Mouse (Mus musculus) spleen, adult 2 months (tissue): ENCODE measurements around the gene Gpr176.

ENCODE experiments used
- CTCF ChIP-seq: fragments of 200-500 bp; IDR thresholded peaks from 2 replicates; pipeline ENCODE4 v1.5.1; 2011; ENCODE audit warnings: mild to moderate bottlenecking, inconsistent platforms; ENCODE audit not compliant: insufficient read depth, insufficient read length, insufficient replicate concordance; ENCODE audit errors: extremely low read depth
- POLR2A ChIP-seq: fragments of 200-500 bp; IDR thresholded peaks from 2 replicates; pipeline ENCODE4 v1.6.1; 2011; ENCODE audit warnings: low read depth, low read length, inconsistent platforms

DNA sequence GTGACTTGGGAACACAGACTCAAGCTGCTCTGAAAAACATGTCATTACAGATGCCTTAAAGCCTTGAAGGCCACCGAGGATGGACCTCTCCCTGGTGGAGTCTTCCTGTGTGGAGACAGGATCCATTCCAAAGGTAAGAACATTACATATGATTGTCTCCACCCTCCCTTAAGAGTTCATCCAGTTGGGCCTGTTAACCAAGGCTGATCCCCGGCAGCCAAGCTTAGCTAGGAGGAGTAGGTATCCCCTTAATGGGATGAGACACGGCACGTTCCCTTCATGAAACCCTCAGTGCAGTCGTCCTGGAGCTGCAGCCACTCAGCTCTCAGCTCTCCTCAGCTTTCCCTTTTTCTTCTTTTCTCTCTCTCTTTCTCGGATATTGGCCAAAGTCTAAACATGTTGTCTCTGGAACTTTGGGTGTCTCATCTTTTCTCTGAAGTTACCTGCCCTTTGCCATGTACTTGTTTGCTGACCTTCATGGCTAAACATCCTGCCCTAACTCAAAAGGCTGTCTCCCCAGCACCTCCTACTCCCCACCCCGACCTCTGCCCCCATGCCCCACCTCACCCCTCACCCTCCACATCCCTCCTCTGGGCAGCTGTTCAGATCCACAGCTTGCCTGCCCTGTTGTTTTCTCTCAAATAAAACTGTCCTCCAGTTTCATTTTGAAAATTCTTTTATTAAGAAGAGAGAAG, 67.2 kb downstream of the Gpr176 start:
- TF ChIP-seq POLR2A (no peak), CTCF (no peak)
